Mouse (Mus musculus): ENCODE results near the gene Spag9.
"Not testable (repeated sequence)": the region's sequence is repeated elsewhere in the genome, so short reads cannot be mapped to it uniquely, and the experiment has no call there.

Spag9 gene

DNA sequence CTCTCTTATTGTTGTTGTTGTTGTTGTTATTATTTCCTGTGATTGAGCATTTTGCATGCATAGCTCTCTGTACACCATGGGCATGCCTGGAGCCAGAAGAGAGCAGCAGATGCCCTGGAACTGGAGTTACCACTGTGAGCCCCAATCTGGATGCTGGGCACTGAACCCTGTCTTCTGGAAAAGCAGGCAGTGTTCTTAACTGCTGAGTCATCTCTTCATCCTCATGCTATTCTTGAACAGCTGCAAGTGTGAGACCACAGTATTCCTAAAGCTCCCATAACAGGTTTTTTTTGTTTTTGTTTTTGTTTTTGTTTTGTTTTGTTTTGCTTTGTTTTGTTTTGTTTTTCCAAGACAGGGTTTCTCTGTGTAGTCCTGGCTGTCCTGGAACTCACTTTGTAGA, 9.6 kb upstream of the Spag9 start:
- no peak for DNase-seq (ENCODE audit: low read depth)

DNA sequence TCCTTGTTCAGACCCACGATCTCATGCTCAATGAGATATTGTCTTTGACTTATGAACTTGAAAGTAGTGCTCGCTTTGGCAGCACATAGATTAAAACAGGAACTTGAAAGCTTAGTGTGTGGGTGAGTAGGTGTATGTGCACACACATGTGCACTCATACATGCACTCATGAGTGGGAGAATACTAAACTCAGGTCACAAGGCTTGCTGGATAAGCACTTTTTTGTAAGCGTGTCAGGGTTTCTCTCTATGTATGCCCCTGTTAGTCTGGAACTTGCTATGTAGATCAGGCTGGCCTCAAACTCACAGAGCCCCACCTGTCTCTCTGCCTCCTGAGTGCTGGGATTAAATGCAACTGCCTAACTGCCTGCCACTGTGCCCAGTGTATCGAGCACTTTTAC, 8.9 kb upstream of the Spag9 start:
- no peak for DNase-seq (ENCODE audit: low read depth)

DNA sequence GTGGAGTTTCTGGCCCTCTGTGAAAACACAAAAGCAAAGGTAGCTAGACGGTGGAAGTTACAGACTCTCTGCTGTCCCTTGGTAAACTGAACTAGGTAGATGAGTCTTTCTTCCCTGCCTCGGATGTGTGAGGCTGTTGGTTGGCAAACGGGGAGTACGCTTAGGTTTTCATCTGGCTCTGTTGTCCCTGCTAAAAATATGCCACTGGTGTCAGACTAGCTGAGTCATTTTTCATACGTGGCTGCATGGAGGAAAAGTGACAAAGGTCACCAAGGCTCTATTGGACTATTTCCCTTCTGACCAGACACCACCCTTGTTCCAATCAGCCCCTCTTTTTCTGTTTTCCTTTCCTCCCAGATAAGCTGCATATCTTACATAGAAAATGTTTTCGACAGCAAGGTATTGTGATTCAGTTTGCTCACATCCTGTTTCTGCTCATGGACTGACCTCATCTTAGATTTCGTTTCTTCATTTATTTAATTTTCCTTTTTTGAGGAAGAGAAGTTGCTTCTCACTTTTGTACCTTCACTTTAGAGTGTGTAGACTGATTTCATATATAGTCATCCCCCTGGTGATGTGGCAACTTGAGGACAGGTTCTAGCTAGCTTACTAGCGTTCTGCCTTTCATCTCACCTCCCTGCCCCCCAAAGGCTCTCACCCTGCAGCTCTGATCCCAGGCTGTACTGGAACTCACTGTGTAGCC, 8.1 kb upstream of the Spag9 start:
- no peak for DNase-seq (ENCODE audit: low read depth)

DNA sequence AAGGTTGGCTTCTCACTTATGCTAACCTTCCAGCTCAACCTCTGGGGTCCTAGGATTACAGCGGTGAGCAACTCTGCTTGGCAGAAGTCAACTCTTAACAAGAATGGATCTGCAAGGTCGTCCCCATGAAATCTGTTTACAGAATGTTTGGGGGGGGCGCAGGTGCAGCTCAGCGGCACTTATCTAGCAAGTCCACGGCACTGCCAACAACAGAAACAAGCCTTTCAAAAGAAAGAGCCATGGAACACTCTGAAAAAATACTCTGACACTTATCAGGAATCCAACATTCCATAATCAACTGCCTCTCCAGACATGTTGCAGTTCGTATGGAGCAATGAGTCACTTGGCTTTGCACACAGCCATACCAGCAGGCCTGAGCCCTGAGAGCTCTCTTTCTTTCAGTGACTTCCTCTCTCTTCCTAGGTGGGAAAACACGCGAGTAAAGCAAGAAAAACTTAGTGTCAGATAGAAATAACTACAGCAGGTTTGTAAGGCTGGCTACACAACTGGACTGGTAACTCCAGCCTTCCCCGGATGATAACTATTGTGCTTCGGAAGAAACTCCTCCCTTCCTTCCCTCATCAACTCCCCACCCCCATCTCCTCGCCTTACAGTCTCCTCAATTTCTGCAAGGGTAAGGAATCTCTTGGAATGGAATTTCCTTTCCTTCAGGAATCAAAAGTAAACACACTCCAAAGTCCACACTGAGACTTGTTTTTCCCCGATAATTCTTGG, 7.4 kb upstream of the Spag9 start:
- no peak for DNase-seq (ENCODE audit: low read depth)

DNA sequence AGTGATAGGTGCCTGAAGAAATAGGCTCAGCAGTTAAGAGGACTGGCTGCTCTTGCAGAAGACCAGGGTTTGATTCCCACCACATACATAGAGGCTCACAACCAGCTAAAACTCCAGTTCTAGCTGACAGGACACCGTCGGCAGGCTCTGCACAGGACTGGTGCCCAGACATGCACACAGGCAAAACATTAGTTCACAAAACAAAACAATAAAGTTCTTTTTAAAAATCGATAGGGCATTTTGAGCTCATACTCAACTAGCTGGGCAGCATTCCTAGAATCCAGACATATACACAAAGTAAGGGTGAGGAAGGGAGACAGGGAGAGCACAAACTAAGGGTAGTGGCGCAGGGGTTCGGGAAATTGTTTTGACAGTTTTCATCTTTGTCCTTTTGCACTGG, 1.4 kb upstream of the Spag9 start:
- DNase-seq (ENCODE audit: low read depth), result no peak

DNA sequence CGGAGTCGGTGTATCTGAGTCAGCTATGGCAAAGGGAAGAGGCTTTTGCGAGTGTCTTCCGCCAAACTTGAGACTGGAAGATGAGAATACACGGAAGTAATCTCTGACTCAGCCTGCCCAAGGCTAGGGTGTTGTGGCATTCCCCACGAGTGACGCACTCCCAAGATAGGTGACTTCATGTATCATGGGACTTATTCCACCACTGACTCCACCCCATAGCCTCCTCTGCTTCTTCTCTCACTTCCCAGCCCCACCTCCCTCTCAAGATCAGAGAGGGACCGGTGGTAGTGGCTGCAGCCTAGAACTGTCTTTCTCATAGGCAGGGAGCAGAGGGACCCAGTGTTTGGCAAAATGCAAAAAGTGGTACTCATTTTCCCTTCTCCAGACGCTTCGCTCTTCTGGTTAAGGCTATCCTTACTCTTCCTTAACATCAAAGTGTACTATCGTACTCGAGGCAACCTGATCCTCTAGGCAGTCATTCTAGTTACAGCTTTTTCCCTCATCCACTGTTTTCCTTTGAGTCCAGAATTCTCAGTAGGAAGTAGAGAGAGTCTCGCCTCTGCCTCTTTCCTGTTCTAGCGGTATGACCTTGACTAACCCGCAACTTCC, 676 bp upstream of the Spag9 start:
- DNase-seq (ENCODE audit: low read depth), result peak; percentile 85

DNA sequence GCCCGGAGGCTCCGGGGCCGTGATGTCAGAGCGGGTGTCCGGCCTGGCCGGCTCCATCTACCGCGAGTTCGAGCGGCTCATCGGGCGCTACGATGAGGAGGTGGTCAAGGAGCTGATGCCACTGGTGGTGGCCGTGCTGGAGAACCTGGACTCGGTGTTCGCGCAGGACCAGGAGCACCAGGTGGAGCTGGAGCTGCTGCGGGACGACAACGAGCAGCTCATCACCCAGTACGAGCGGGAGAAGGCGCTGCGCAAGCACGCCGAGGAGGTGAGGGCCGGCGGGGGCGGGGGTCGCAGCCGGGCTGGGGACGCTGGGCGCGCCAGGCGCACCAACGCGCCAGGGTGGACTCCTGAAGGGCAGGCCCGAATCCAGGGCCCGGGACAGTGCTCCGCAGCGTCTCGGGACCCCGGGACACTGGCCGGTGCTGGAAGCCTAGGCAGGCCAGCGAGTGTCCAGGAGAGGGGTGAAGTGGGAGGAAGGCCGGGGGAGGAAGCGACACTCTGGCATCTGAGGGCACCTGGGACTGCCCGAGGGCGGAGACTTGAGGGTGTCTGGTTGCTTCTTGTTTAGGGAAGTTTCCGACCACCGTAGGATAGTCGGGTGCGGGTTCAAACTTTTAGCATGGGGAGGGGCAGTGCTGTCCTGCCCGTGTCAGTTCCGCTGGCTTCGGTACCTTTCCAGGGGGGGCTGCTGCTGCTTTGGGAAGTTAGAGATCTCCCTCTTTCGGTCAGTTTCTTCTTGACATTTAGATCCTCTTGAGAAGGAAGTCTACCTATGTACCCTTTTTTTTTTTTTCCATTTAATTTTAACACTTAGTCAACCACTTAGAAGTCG, 632 bp downstream of the Spag9 start:
- DNase-seq (ENCODE audit: low read depth), result peak; percentile 34

DNA sequence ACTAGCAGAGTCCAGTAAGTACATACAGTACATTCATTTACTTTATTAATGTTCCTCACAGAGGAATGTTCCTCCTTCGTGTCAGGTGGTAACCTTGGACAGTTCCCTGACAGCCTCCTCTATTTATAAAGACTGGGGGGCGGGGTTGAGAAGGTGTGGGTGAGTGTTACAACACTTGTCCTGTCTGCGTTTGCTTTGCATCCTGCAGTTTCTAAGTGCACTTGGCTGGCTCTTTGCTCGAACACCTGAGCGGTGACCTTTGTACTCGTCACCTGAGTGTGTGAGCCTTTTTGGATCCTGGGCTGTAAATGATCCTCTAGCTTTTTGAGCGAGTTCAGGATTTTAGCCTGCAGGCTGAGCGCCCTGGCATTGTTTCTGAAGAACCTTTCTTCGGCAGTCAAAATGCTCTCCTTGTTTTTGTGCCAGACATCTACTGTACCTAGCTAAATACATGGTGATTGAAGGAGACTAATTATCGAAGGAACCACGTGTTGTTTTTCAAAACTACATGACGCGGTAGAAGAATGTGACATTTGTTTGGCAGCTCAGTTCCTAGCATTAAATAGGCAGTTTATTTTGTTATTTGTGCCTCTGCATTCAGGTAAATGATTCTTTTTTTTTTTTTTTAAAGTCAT, 1.4 kb downstream of the Spag9 start:
- DNase-seq (ENCODE audit: low read depth), result peak; percentile 26

DNA sequence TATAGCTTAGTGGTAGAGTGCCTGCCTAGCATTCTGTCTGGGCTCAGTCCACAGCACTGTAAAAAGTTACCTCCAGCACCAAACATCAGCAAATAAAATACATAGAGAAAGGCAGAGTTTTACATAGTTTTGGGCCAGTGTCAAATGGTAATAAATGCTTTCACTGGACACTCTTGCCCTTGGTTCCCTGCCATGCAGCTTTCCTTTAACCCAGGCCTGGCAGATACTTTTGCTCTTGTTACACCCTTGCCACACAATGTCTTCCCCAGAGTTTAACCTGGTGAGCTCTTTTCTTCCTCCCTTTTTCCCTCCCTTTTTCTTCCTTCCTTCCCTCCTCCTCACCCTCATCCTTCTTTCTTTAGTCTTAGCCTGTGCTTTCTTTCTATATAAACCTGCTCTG, 3.4 kb downstream of the Spag9 start:
- DNase-seq (ENCODE audit: low read depth), result no peak

DNA sequence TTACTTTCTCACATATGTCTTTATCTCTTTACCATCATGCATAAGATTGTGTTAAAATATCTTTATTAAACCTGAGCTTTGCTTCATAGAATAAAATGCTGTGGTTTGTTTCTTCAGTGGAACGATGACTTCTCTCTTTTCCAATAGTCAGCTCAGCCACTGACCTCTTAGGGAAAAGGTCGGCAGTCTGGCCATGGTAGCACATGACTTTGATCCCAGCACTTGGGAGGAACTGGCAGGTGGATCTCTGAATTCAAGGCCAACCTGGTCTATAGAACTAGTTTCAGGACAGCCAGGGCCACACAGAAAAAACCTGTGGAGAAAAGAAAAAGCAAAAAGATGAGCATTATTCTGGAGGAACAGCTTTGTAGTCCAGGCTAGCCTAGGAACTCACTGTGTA, 7.5 kb downstream of the Spag9 start:
- no peak for DNase-seq (ENCODE audit: low read depth)

DNA sequence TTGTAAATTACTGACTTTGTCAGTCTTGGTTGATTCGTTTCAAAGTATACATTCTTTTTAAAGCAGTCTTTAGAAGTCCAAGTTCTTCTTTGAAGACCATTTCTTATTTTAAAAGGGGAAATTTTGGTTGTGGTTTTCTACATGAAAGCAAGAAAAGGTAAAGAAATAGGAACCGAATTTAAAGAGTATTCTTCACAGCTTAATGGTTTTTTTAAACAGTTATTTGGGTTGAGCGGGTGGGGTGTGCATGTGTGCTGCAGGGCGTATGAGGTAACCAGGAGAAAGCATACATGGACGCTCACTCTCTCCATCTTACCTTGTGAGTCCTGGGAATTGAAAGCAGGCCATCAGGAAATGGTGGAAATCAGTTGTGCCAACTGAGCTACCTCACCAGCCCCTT, 23.2 kb downstream of the Spag9 start:
- no peak for DNase-seq (ENCODE audit: low read depth)

DNA sequence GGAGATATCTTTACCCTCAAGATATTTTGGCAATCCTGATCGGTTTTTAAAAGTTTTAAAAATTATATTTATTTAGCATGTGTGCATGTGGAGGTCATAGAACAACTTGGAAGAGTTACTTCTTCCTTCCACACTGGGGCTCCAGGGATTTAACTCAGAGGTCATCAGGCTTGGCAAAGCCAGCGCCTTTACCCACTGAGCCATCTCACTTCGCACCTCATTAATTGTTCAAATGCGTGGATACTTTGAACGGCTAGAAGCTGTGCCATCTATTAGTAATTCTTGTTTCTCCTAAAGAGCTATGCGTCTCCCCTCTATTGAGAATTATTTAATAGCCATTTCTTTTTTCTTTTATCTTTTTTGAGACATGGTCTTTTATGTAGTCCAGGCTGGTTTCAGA, 24.5 kb downstream of the Spag9 start:
- DNase-seq (ENCODE audit: low read depth), result no peak

DNA sequence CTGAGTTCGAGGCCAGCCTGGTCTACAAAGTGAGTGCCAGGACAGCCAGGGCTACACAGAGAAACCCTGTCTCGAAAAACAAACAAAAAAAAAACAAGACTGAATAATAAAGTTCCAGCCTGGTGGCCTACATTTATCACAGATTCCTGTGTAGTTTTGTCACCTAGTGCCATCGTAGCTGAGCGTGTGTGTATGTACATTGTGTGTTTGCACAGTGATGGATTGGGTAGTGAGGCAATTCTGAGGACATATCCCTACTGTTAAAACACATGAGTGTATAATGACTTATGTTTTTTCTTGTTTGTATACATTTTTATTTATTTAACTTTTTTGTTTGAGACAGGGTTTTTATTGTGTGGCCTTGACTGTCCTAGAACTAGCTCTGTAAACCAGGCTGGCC, 30.4 kb downstream of the Spag9 start:
- DNase-seq (ENCODE audit: low read depth), result no peak

DNA sequence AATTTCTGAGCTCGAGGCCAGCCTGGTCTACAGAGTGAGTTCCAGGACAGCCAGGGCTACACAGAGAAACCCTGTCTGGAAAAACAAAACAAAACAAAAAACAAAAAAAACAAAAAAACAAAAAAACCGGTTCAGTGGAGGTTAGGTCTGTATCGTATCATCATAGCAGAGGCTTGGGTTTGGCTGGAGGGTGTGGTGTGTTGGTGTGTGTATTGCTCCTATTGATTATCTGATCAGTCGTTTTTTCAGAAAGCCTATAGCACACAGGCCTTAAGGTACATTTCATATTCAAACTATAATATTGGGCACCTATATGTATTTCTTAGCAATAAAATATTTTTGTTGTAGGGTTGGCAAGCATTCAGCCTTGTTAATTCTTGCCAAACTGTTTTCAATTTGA, 36.2 kb downstream of the Spag9 start:
- DNase-seq (ENCODE audit: low read depth), result no peak

DNA sequence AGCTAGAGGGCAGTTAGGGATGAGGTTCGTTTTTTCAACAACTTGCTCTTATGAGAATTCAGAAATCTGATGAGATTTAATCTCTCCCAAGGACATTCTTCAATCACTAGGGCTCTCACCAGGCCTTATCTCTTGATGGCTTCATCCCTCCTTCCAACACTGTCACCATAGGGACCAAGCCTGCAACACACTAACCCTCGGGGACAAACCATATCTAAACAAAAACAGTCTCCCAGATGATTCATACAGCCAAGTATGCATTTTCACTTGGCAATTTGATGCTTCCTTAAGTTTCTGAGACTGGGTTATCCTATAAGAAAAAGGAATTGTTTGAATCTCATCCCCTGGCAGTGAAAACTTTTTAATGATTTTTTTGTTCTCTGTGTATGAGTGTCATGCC, 37.1 kb downstream of the Spag9 start:
- DNase-seq (ENCODE audit: low read depth), result no peak

DNA sequence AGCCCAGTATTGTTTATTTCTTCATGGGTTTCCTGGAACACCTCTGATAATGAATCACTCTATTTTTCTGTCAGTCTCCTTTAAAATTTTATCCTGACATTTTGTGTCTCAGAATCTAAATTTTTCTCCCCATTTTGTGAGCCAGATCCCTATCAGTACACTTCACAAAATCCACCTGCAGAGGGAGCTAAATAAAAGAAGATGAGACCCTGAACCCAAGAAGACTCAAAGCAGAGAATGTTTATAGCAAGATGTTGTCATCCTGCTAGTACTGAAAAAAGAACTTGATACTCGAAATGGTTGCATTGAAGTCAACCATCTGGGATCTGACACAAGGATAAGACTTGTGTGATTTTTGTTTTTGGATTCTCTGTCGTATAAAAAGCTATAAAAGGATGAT, 40.1 kb downstream of the Spag9 start:
- peak; percentile 29 for DNase-seq (ENCODE audit: low read depth)

DNA sequence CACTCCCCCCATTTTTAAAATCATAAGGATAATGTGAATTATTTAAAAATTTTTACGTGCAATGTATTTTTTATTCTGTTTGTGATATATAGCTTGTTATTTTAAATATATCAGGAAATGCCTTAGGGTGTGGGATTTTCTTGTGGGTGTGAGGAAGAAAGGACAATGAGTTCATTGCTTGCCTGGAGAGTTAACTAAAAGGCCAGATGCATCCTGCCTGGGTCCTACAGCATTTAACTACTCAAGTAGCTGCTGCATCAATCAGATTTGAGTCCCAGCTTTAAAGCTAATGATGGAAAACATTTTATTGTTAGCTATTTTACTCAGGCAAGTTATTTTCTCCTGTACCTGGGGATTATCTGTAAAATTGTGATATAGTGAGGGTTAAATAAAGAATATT, 45.6 kb downstream of the Spag9 start:
- no peak for DNase-seq (ENCODE audit: low read depth)

DNA sequence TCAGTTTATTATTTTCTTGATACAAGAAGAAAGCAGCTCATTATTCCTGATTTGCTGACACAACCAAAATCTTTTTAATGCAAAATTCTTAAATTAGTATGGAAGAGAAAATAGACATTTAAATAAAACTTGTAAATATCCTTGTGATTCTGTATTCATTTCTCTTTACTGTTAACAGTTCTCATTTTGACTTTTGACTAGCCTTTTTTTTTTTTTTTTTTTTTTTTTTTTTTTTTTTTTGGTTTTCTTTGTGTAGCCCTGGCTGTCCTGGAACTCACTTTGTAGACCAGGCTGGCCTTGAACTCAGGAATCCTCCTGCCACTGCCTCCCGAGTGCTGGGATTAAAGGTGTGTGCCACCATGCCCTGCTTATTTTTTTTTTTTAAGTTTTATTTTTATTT, 46.4 kb downstream of the Spag9 start:
- not testable (repeated sequence) for DNase-seq (ENCODE audit: low read depth)

DNA sequence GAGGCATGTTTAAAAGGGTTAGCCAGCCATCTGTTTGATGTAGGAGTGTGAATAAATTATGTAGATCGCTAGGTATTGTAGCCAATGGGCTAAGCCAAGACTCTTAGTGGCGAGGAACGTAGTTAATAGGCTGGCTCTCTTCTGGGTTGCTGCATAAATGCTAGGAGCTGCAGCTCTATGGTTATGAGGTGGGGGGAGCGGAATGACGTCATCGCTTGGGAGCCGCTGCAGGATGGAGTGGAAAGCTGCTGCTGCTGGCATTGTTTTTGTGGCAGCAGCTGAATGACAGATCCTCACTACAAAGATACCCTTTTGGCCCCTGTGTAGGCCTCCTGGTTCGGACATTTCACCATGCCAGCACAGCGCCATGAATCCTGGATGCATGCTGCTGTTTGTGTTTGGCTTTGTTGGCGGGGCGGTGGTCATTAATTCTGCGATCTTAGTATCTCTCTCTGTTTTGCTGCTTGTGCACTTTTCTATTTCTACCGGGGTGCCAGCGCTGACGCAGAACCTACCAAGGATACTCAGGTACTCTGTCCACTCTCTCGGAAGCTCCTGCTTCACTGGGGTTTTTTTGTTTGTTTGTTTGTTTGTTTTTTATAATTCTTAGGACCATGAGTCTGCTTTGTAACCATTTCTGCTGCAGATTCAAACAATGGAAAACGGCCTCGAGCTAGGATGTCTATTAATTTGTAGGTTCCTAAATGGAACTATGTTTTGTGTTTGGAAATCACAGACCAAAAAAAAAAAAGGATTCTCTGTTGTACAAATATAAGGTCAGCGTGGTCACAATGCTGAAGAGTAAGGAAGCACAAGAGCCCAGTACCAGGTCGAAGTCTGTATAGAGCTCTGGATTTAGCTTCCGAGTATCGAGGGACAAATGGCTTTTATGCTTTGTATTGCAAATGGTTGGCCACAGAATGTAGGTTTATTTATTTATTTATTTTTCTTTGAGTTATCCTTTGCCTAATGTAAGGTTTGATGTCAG, 48.4 kb downstream of the Spag9 start:
- peak; percentile 40 for DNase-seq (ENCODE audit: low read depth)

DNA sequence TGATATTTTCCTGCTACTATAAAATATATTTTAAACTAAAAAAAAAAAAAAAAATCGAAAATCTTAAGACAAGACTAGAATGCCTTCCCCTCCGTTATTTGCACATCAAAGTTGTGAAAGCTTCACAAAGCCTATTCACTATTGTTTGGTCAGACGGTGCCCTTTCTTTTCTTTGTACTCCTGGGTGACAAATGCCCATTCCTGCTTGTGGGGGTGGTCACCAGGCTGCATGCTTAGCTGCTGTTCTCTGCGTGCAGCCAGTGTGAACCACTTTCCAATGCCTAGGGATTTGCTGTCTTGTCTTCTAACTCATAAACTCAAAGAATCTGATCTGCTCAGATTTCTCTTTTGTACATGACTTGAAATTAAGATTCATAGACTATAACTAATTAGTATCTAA, 49.1 kb downstream of the Spag9 start:
- DNase-seq (ENCODE audit: low read depth), result no peak

DNA sequence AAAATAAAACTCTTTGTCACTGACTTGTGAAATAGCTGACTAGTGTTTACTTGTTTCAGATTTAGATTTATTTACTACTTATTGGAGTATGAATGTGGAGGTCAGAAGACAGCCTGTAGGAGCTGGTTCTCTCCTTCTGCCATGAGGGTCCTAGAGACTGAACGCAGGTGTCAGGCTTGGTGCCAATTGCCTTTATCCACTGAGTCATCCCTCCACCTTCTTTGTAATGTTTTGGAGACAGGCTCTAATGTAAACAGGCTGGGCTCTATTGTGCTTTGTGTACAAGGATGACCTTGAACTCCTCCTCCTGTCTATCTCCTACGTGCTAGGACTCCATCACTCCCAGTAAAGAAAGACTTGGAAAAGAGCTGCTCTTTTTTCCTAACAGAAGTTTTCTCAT, 51.4 kb downstream of the Spag9 start:
- DNase-seq (ENCODE audit: low read depth), result no peak

All from c-Kit-positive CD71-negative TER-119-negative erythroid progenitor cells, embryonic 14.5 days (primary cell).